In the genomic region with DNA sequence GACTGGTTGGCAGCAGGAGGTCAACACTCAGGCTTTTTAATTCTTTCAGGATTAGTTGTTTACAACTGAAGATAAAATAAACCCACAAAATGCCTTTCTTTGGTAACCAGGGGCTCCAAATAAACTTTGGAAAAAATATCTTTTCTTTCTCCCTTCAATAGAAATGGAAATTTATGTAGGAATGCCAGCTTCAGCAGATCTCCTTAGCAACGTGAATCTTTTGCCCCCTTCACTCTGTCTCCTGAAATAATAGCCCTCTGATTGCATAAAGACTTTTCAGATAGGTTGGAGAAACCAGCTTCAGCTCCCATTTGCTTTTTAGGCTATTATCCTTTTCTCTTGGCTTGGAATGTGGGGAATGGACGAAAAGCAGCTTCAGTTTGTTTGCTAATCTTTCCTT, we compare ENCODE assay signal across 11 mouse cellular contexts. TPM values are rescaled to one million over a fixed set of nuclear protein-coding genes. Genes with fewer than 3 reads are reported as not detected.
A peak's percentile ranks its signal among the peaks of the same experiment; 100 is the strongest.
DNase-seq lines count a peak whose midpoint lies in the region; ATAC-seq and TF ChIP-seq lines count a peak whose summit lies in the region.
"Had no signal": no experiment of that assay in that cellular context is flagged by ENCODE, and none has a peak within 500 bp of the region (broad histone marks: within the 10 kb centered on the region; RNA-seq: fewer than 3 reads in every experiment).

No protein-coding gene starts in this region.

- peak overlapping the region; percentile 80 for H3K9ac ChIP-seq in lung, embryonic 16.5 days (ENCODE audit: low read length)
- H3K9ac ChIP-seq in limb, embryonic 14.5 days (ENCODE audit: low read depth, low read length, severe bottlenecking): peak overlapping the region; percentile 69

- no peak overlapping the region for H3K27ac ChIP-seq in lung, embryonic 16.5 days (ENCODE audit: low read length)
- 0 out of 2 replicates have a peak overlapping the region, but pooled peaks have one; percentile 48 for H3K27ac ChIP-seq in limb, embryonic 14.5 days (replicated peaks; ENCODE audit: low read depth, low read length)

- ATAC-seq in lung, embryonic 16.5 days (ENCODE audit: low read depth): no peak
- no peak for ATAC-seq in limb, embryonic 14.5 days (ENCODE audit: low FRiP score, low read depth)
- ATAC-seq: activated CD4-positive, CD25-positive, alpha-beta regulatory T cell, adult 4 months had no signal

- H3K27me3 ChIP-seq in lung, embryonic 16.5 days (ENCODE audit: control insufficient read depth, insufficient read depth, low read depth, low read length): no peaks in the 10 kb centered on the region
- H3K27me3 ChIP-seq in limb, embryonic 14.5 days (ENCODE audit: control insufficient read depth, insufficient read depth, low read length): no peaks in the 10 kb centered on the region

- no peaks in the 10 kb centered on the region for H3K36me3 ChIP-seq in lung, embryonic 16.5 days (ENCODE audit: control insufficient read depth, insufficient read depth, low read length)
- H3K36me3 ChIP-seq in limb, embryonic 14.5 days (ENCODE audit: control insufficient read depth, insufficient read depth, low read length): no peaks in the 10 kb centered on the region

- H3K4me1 ChIP-seq in lung, embryonic 16.5 days (replicated peaks; ENCODE audit: control insufficient read depth, insufficient read depth, low read length): no peaks in the 10 kb centered on the region
- H3K4me1 ChIP-seq in limb, embryonic 14.5 days (ENCODE audit: control insufficient read depth, insufficient read depth, low read length): no peaks in the 10 kb centered on the region

- peak; percentile 31 for DNase-seq in embryo, embryonic 10 days (ENCODE audit: low spot score)
- no peak for DNase-seq in embryo, embryonic 9.5 days (ENCODE audit: extremely low spot score)
- no peak for DNase-seq in lung, postnatal 36 days
- no peak for DNase-seq in limb, embryonic 14.5 days (ENCODE audit: low spot score)
- no peak for DNase-seq in right cerebral cortex, adult 18-20 months
- no peak for DNase-seq in ovary, postnatal 36 days (ENCODE audit: low spot score)
- no peak for DNase-seq in adrenal gland, postnatal 4 days (ENCODE audit: low spot score in 2 of 2)
- DNase-seq: thymus, postnatal 25 days had no signal

- no peaks in the 10 kb centered on the region for H3K9me3 ChIP-seq in lung, embryonic 16.5 days (ENCODE audit: control insufficient read depth, low read length)
- H3K9me3 ChIP-seq in limb, embryonic 14.5 days (ENCODE audit: control insufficient read depth, low read length): no peaks in the 10 kb centered on the region

- peak overlapping the region; percentile 52 for H3K4me2 ChIP-seq in lung, embryonic 16.5 days (ENCODE audit: low read depth, low read length)
- H3K4me2 ChIP-seq in limb, embryonic 14.5 days (replicated peaks; ENCODE audit: low read depth, low read length, severe bottlenecking): peak overlapping the region; percentile 48

- 8% methylated on average over 2 of the region's 2 CpGs for WGBS in lung, embryonic 16.5 days
- WGBS in limb, embryonic 14.5 days: 8% methylated on average over 2 of the region's 2 CpGs

- H3K4me3 ChIP-seq in lung, embryonic 16.5 days (ENCODE audit: low read length): peak overlapping the region; percentile 64
- peak overlapping the region; percentile 60 for H3K4me3 ChIP-seq in limb, embryonic 14.5 days (replicated peaks; ENCODE audit: low read length)
- H3K4me3 ChIP-seq: erythroblast, embryonic 14.5 days had no signal

- no peak for TF ChIP-seq POLR2A in limb, embryonic 14.5 days (IDR thresholded peaks at IDR 0.05; ENCODE audit: borderline replicate concordance, extremely low read depth, insufficient read depth, insufficient read length)

RNA-seq across cellular contexts. Expression of gene Tmem47, which starts 2.2 kb away (rescaled TPM):
- 17.9 and 22.6 TPM in 2 replicates for polyA plus RNA-seq in lung, embryonic 16.5 days (2015; fragmentation: Nextera tagmentation; extraction: Ambion mirVana)
- polyA plus RNA-seq in limb, embryonic 14.5 days (2012; rRNA removed): 19.3 and 28.1 TPM in 2 replicates
- polyA plus RNA-seq in limb, embryonic 14.5 days (2014; fragmentation: Nextera tagmentation; extraction: Ambion mirVana): 23.0 and 24.2 TPM in 2 replicates
- total RNA-seq in adrenal gland, postnatal 4 days (2021): 10 to 100 TPM; 31.0 to 31.1 TPM
- polyA plus RNA-seq: activated CD4-positive, CD25-positive, alpha-beta regulatory T cell, adult 4 months; erythroblast, embryonic 14.5 days had no signal
